Mouse (Mus musculus) forebrain, embryonic 10.5 days (tissue): ENCODE results near the gene Gpr152. TPM values are rescaled to one million over a fixed set of nuclear protein-coding genes. Genes with fewer than 3 reads are reported as not detected.

Experiments
- DNase-seq: peaks from one replicate; pipeline ENCODE4 v3.0.0-alpha.2; 2017; ENCODE audit warnings: low spot score; ENCODE audit errors: extremely low spot score
- H3K27ac ChIP-seq: fragments of 300-500 bp; sonication (generic); 2 replicates; pipeline ENCODE4 v1.5.1; 2016; ENCODE audit warnings: mild to moderate bottlenecking
- H3K27me3 ChIP-seq: fragments of 300-500 bp; sonication (generic); 2 replicates; pipeline ENCODE4 v1.6.1; 2016; ENCODE audit warnings: mild to moderate bottlenecking; ENCODE audit not compliant: poor library complexity, severe bottlenecking
- H3K36me3 ChIP-seq: fragments of 300-500 bp; sonication (generic); replicated peaks from 2 replicates; pipeline ENCODE4 v1.6.1; 2016; ENCODE audit warnings: mild to moderate bottlenecking, moderate library complexity
- H3K4me1 ChIP-seq: fragments of 300-500 bp; sonication (generic); 2 replicates; pipeline ENCODE4 v1.6.1; 2016
- H3K4me3 ChIP-seq: fragments of 300-500 bp; sonication (generic); 2 replicates; pipeline ENCODE4 v1.5.1; 2016; ENCODE audit warnings: mild to moderate bottlenecking, moderate library complexity
- H3K9me3 ChIP-seq: fragments of 300-500 bp; sonication (generic); 2 replicates; pipeline ENCODE4 v1.6.1; 2016; ENCODE audit warnings: mild to moderate bottlenecking, moderate library complexity
- WGBS: fragments of 180-500 bp; shearing (Covaris S2); methylation state at CpG from one replicate; pipeline ENCODE4 v1.1.7; 2016; 5-methylcytosine and 5-hydroxymethylcytosine counted together
- polyA plus RNA-seq: library from polyadenylated mRNA; unstranded; fragments of >200 nt; fragmentation: Nextera tagmentation; extraction: Ambion mirVana; gene quantifications from 2 replicates; pipeline ENCODE4 v1.2.1, GENCODE M21; 2016

Gpr152 gene
- polyA plus RNA-seq, 1 experiment from 2014 or later, result not detected

- peaks cover 58% of the 10 kb centered on the region for H3K4me1 ChIP-seq
- H3K27me3 ChIP-seq, result peaks cover 53% of the 10 kb centered on the region
These were observed 39.5 kb upstream of the Gpr152 start, which contains the start of gene Pitpnm1 for GRCm38 (mm10) chr19:4099837-4100717. Gene Pitpnm1, plus strand, starts transcription at chr19:4099998.

GRCm38 (mm10) chr19:4100718-4101261, 38.8 kb upstream of the Gpr152 start:
- peaks cover 58% of the 10 kb centered on the region for H3K4me1 ChIP-seq
- WGBS, result under 1% methylated on average over 52 of the region's 52 CpGs
- H3K36me3 ChIP-seq, result peaks cover 18% of the 10 kb centered on the region
- H3K4me3 ChIP-seq, result peak overlapping the region; percentile 63
- DNase-seq, result peak; percentile 59
- H3K27ac ChIP-seq, result peak overlapping the region; percentile 73
- peaks cover 53% of the 10 kb centered on the region for H3K27me3 ChIP-seq
- H3K9me3 ChIP-seq, result no peaks in the 10 kb centered on the region

More at GRCm38 (mm10) chr19:4099837-4100717, 39.5 kb upstream of the Gpr152 start, which contains the start of gene Pitpnm1:
- H3K4me3 ChIP-seq, result peak within 1 kb of the TSS; percentile 63
- under 1% methylated on average over 52 of the region's 53 CpGs for WGBS
- peak within 1 kb of the TSS; percentile 73 for H3K27ac ChIP-seq
- DNase-seq, result peak; percentile 51
- H3K36me3 ChIP-seq, result peaks cover 11% of the 10 kb centered on the region
- no peaks in the 10 kb centered on the region for H3K9me3 ChIP-seq

- H3K36me3 ChIP-seq, result peaks cover 20% of the 10 kb centered on the region
- no peaks in the 10 kb centered on the region for H3K9me3 ChIP-seq
- no peak for DNase-seq
- 54% methylated on average over 6 of the region's 6 CpGs for WGBS
- H3K27ac ChIP-seq, result peak overlapping the region; percentile 73; the same call in 1 of the 2 replicates
- peaks cover 51% of the 10 kb centered on the region for H3K4me1 ChIP-seq
- peaks cover 53% of the 10 kb centered on the region for H3K27me3 ChIP-seq
- H3K4me3 ChIP-seq, result peak overlapping the region; percentile 63
These were observed 38.1 kb upstream of the Gpr152 start for GRCm38 (mm10) chr19:4101466-4101865.

GRCm38 (mm10) chr19:4102049-4102448, 37.5 kb upstream of the Gpr152 start:
- DNase-seq, result no peak
- Histone ChIP-seq H3K27ac (no peak overlapping the region), H3K4me3 (peak overlapping the region; percentile 63; the same call in 1 of the 2 replicates), H3K9me3 (no peaks in the 10 kb centered on the region), H3K4me1 (peaks cover 46% of the 10 kb centered on the region), H3K36me3 (peaks cover 25% of the 10 kb centered on the region), H3K27me3 (peaks cover 53% of the 10 kb centered on the region)
- WGBS, result 90% methylated on average over 2 of the region's 2 CpGs

- no peak for DNase-seq
- 92% methylated on average over 12 of the region's 12 CpGs for WGBS
- peaks cover 42% of the 10 kb centered on the region for H3K4me1 ChIP-seq
- H3K9me3 ChIP-seq, result no peaks in the 10 kb centered on the region
- no peak overlapping the region for H3K27ac ChIP-seq
- peaks cover 25% of the 10 kb centered on the region for H3K36me3 ChIP-seq
- peaks cover 53% of the 10 kb centered on the region for H3K27me3 ChIP-seq
- no peak overlapping the region for H3K4me3 ChIP-seq
These were observed 37.0 kb upstream of the Gpr152 start for GRCm38 (mm10) chr19:4102626-4103025.

- peaks cover 26% of the 10 kb centered on the region for H3K36me3 ChIP-seq
- peaks cover 35% of the 10 kb centered on the region for H3K4me1 ChIP-seq
- no peak overlapping the region for H3K27ac ChIP-seq
- DNase-seq, result no peak
- no peaks in the 10 kb centered on the region for H3K9me3 ChIP-seq
- H3K27me3 ChIP-seq, result peaks cover 52% of the 10 kb centered on the region
- no peak overlapping the region for H3K4me3 ChIP-seq
- WGBS, result 95% methylated on average over 18 of the region's 18 CpGs
These were observed 36.3 kb upstream of the Gpr152 start for GRCm38 (mm10) chr19:4103294-4103693.

- H3K27me3 ChIP-seq, result peaks cover 47% of the 10 kb centered on the region
- no peak overlapping the region for H3K27ac ChIP-seq
These were observed 35.8 kb upstream of the Gpr152 start for GRCm38 (mm10) chr19:4103792-4104191.

GRCm38 (mm10) chr19:4104675-4105194, 34.9 kb upstream of the Gpr152 start:
- H3K36me3 ChIP-seq, result peaks cover 33% of the 10 kb centered on the region
- DNase-seq, result no peak
- peaks cover 21% of the 10 kb centered on the region for H3K4me1 ChIP-seq
- peaks cover 38% of the 10 kb centered on the region for H3K27me3 ChIP-seq
- WGBS, result 95% methylated on average over 16 of the region's 16 CpGs
- H3K4me3 ChIP-seq, result no peak overlapping the region
- no peaks in the 10 kb centered on the region for H3K9me3 ChIP-seq
- no peak overlapping the region for H3K27ac ChIP-seq

More at GRCm38 (mm10) chr19:4103792-4104191, 35.8 kb upstream of the Gpr152 start:
- DNase-seq, result no peak
- Histone ChIP-seq H3K36me3 (peaks cover 30% of the 10 kb centered on the region), H3K9me3 (no peaks in the 10 kb centered on the region), H3K4me3 (no peak overlapping the region), H3K4me1 (peaks cover 30% of the 10 kb centered on the region)
- 91% methylated on average over 3 of the region's 3 CpGs for WGBS

- peaks cover 19% of the 10 kb centered on the region for H3K27me3 ChIP-seq
- peaks cover 42% of the 10 kb centered on the region for H3K36me3 ChIP-seq
- H3K4me3 ChIP-seq, result no peak overlapping the region
- 92% methylated on average over 14 of the region's 14 CpGs for WGBS
- H3K4me1 ChIP-seq, result peaks cover 2% of the 10 kb centered on the region
- DNase-seq, result no peak
- H3K27ac ChIP-seq, result no peak overlapping the region
- no peaks in the 10 kb centered on the region for H3K9me3 ChIP-seq
These were observed 32.9 kb upstream of the Gpr152 start for GRCm38 (mm10) chr19:4106654-4107053.

- WGBS, result 89% methylated on average over 9 of the region's 9 CpGs
- Histone ChIP-seq H3K27ac (no peak overlapping the region), H3K4me3 (no peak overlapping the region), H3K9me3 (no peaks in the 10 kb centered on the region), H3K4me1 (peaks cover 3% of the 10 kb centered on the region), H3K27me3 (no peaks in the 10 kb centered on the region), H3K36me3 (peaks cover 56% of the 10 kb centered on the region)
- DNase-seq, result no peak
These were observed 31.1 kb upstream of the Gpr152 start for GRCm38 (mm10) chr19:4108535-4108934.

- peaks cover 74% of the 10 kb centered on the region for H3K36me3 ChIP-seq
These were observed 27.3 kb upstream of the Gpr152 start for GRCm38 (mm10) chr19:4112063-4112960.

GRCm38 (mm10) chr19:4113186-4113805, 26.3 kb upstream of the Gpr152 start:
- peaks cover 4% of the 10 kb centered on the region for H3K4me1 ChIP-seq
- H3K27ac ChIP-seq, result no peak overlapping the region
- DNase-seq, result no peak
- no peaks in the 10 kb centered on the region for H3K27me3 ChIP-seq
- no peaks in the 10 kb centered on the region for H3K9me3 ChIP-seq
- 84% methylated on average over 13 of the region's 13 CpGs for WGBS
- peaks cover 83% of the 10 kb centered on the region for H3K36me3 ChIP-seq
- no peak overlapping the region for H3K4me3 ChIP-seq

More at GRCm38 (mm10) chr19:4112063-4112960, 27.3 kb upstream of the Gpr152 start:
- Histone ChIP-seq H3K27me3 (no peaks in the 10 kb centered on the region), H3K4me3 (no peak overlapping the region), H3K27ac (no peak overlapping the region), H3K4me1 (peaks cover 4% of the 10 kb centered on the region), H3K9me3 (no peaks in the 10 kb centered on the region)
- 96% methylated on average over 26 of the region's 26 CpGs for WGBS
- DNase-seq, result no peak
